Mouse (Mus musculus) ES-E14 (cell line): ENCODE data around the gene Prom2. TPM values are rescaled to one million over a fixed set of nuclear protein-coding genes. Genes with fewer than 3 reads are reported as not detected.
A peak's percentile ranks its signal among the peaks of the same experiment; 100 is the strongest.

Source experiments
- DNase-seq: peaks from one replicate; pipeline ENCODE4 v3.0.0-alpha.2; 2013; ENCODE audit warnings: low read depth, low spot score
- H3K27ac ChIP-seq: 2 replicates; pipeline ENCODE4 v1.5.1; 2012; ENCODE audit warnings: low read depth, mild to moderate bottlenecking, low read length, moderate library complexity, mixed read lengths; ENCODE audit not compliant: poor library complexity, insufficient read depth, severe bottlenecking
- H3K36me3 ChIP-seq: 2 replicates; pipeline ENCODE4 v1.6.1; 2012; ENCODE audit warnings: mild to moderate bottlenecking, low read length, moderate library complexity, mixed read lengths; ENCODE audit not compliant: control insufficient read depth, poor library complexity, insufficient read depth, severe bottlenecking
- H3K4me1 ChIP-seq, 2 experiments: fragments of 150-350 bp in 1 of 2; sonication (generic) in 1 of 2; 2 replicates each; pipeline ENCODE4 v1.6.1; 2012; ENCODE audit warnings: low read length in 2 of 2, mild to moderate bottlenecking in 1 of 2, mixed read lengths in 1 of 2; ENCODE audit not compliant: control insufficient read depth in 2 of 2, insufficient read depth in 2 of 2, poor library complexity in 1 of 2
- H3K4me3 ChIP-seq, 2 experiments: fragments of 150-350 bp in 1 of 2; sonication (generic) in 1 of 2; 2 replicates each; pipeline ENCODE4 v1.5.1; 2012; ENCODE audit warnings: low read length in 2 of 2, low read depth in 1 of 2, mild to moderate bottlenecking in 1 of 2, mixed read lengths in 1 of 2; ENCODE audit not compliant: insufficient read depth in 1 of 2, poor library complexity in 1 of 2, severe bottlenecking in 1 of 2
- H3K9ac ChIP-seq: 2 replicates; pipeline ENCODE4 v1.6.1; 2012; ENCODE audit warnings: low read depth, mild to moderate bottlenecking, low read length, mixed read lengths; ENCODE audit not compliant: poor library complexity, insufficient read depth, severe bottlenecking
- H3K9me3 ChIP-seq: fragments of 150-350 bp; sonication (generic); 2 replicates; pipeline ENCODE4 v1.6.1; 2012; ENCODE audit warnings: low read depth, mild to moderate bottlenecking, low read length; ENCODE audit not compliant: control insufficient read depth, insufficient read depth
- CHD2 ChIP-seq: IDR thresholded peaks from 2 replicates; pipeline ENCODE4 v1.6.1; 2014; ENCODE audit warnings: mild to moderate bottlenecking, low read depth, low read length, inconsistent platforms
- HCFC1 ChIP-seq: IDR thresholded peaks from 2 replicates; pipeline ENCODE4 v1.6.1; 2012; ENCODE audit warnings: low read length, inconsistent platforms, borderline replicate concordance; ENCODE audit not compliant: insufficient read depth
- MAFK ChIP-seq: IDR thresholded peaks from 2 replicates; pipeline ENCODE4 v1.6.1; 2014; ENCODE audit warnings: mild to moderate bottlenecking, low read depth, low read length, inconsistent platforms; ENCODE audit not compliant: insufficient read depth
- ZC3H11A ChIP-seq: IDR thresholded peaks from 2 replicates; pipeline ENCODE4 v1.6.1; 2012; ENCODE audit warnings: low read depth, mild to moderate bottlenecking, inconsistent platforms, low read length, borderline replicate concordance
- ZNF384 ChIP-seq: IDR thresholded peaks from 2 replicates; pipeline ENCODE4 v1.6.1; 2012; ENCODE audit warnings: low read depth, low read length, inconsistent platforms
- in situ Hi-C, 2 experiments: fragments of 600-800 bp; cut with MboI; formaldehyde crosslinking; loops; one replicate each; pipeline ENCODE4 v1.15.1; 2025; ENCODE audit warnings: low sequenced_read_pairs in 2 of 2, inconsistent platforms in 1 of 2; ENCODE audit not compliant: unreplicated experiment in 2 of 2
- total RNA-seq: library from RNA; depleted of rRNA; stranded (reverse); fragments of 300-350 nt; gene quantifications from 2 replicates; pipeline ENCODE4 v1.2.3, GENCODE M21; 2012

Prom2 gene
- total RNA-seq, 1 experiment: 0.45 TPM

DNA sequence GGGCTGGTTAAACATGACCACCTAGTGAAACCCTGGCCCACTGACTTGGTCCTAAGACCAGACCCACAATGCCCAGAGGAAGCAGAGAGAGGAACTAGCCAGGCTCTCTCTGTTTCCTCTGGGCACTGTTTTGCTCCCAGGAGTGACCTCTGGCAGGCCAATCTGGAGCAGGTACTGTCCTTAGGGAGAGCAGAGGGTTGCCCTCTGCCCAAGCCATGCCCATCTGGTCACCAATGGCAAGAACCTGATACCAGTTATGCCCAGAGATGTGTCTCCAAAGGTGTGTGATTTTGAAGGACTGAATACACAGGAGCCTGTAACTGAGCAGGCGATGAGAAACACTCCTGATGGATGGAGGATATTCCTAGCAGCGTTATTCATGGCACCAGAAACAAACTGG, 430 bp upstream of the Prom2 start:
- Histone ChIP-seq H3K4me1 (peaks cover 0 to 4% of the 10 kb centered on the region in 2 experiments; a peak in 1 of 4 replicates), H3K4me3 (peak overlapping the region in 1 of 2 experiments; percentile 63; a peak in 2 of 4 replicates), H3K9me3 (no peaks in the 10 kb centered on the region), H3K36me3 (no peaks in the 10 kb centered on the region), H3K27ac (no peak overlapping the region), H3K9ac (no peak overlapping the region)
- no peak for DNase-seq
- in situ Hi-C loops: no loop called here
- TF ChIP-seq MAFK (no peak), ZC3H11A (no peak), CHD2 (no peak), HCFC1 (no peak), ZNF384 (no peak)

DNA sequence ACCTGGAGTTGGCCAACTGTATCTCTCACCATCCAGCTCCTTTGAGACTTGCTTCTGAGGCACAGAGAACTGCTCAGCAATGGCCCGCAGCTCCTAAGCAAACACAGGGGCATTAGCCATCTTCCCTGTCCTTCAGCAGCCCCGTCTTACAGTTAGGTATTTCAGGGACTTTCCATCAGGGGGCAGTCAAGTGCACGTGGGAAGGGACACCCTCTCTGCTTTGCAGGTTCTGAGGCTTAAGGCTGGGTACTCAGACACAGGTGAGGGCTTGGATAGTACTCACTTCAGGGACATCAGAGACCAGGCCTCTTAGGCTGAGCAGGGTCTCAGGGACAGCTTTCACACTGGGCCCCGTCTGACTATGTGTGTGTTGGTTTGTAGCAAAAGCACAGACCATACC, 1.8 kb downstream of the Prom2 start:
- Histone ChIP-seq H3K27ac (no peak overlapping the region), H3K4me3 (no peak overlapping the region), H3K9ac (no peak overlapping the region), H3K9me3 (no peaks in the 10 kb centered on the region), H3K4me1 (peaks cover 0 to 4% of the 10 kb centered on the region in 2 experiments; a peak in 1 of 4 replicates), H3K36me3 (no peaks in the 10 kb centered on the region)
- TF ChIP-seq ZNF384 (no peak), CHD2 (no peak), MAFK (no peak), ZC3H11A (no peak), HCFC1 (no peak)
- DNase-seq: peak; percentile 41
- in situ Hi-C loops: no loop called here

DNA sequence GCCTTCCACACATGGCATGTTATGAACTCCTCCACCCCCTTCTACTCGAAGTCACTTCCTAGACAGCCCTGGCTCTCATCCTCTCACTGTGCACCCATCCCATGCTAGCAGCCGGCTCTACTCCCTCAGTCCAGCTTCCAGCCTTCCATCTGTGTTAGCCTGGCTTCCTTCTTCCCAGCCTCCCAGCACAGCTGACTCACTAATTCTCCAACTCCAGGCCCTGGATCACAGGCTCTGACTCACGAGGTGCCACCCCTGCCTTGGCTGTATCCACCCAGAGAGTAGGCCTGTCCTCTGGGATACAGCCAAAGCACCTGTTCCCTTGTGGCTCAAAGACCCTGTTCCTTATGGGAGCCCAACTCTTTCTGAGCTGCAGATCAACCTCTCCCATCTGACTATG, 3.7 kb downstream of the Prom2 start:
- H3K9me3 ChIP-seq: no peaks in the 10 kb centered on the region
- TF ChIP-seq HCFC1 (no peak), ZNF384 (no peak), CHD2 (no peak), MAFK (no peak), ZC3H11A (no peak)
- no peak for DNase-seq
- no peak overlapping the region for H3K27ac ChIP-seq
- no peak overlapping the region for H3K4me3 ChIP-seq
- peaks cover 0 to 4% of the 10 kb centered on the region in 2 experiments; a peak in 1 of 4 replicates for H3K4me1 ChIP-seq
- in situ Hi-C loops: no loop called here
- no peaks in the 10 kb centered on the region for H3K36me3 ChIP-seq
- H3K9ac ChIP-seq: no peak overlapping the region

DNA sequence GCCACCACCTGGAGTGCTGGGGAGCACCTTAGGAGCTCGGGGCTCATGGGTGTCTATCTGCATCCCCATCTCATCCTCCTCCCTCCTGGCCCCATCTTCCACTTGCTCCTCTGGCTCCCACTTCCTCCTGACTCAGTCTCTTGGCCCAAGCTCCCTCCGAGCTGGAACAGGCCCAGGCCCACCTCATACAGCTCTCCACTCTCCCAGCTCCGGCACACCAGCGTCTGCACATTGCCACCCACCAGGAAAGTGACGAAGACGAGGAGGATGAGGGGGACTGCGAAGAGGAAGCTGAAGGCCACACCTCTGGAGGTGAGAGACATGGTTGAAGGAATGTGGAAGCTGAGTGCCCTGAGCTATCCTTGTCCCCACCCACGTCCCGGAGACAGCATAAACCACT, 5.9 kb downstream of the Prom2 start:
- peaks cover 0 to 6% of the 10 kb centered on the region in 2 experiments; a peak in 1 of 4 replicates for H3K4me1 ChIP-seq
- no peak for DNase-seq
- H3K4me3 ChIP-seq: no peak overlapping the region
- no peak overlapping the region for H3K27ac ChIP-seq
- TF ChIP-seq MAFK: no peak
- no peak for TF ChIP-seq CHD2
- no peak for TF ChIP-seq ZC3H11A
- no peak for TF ChIP-seq HCFC1
- no peak for TF ChIP-seq ZNF384
- in situ Hi-C loops: no loop called here
- H3K9ac ChIP-seq: no peak overlapping the region
- no peaks in the 10 kb centered on the region for H3K36me3 ChIP-seq
- no peaks in the 10 kb centered on the region for H3K9me3 ChIP-seq

DNA sequence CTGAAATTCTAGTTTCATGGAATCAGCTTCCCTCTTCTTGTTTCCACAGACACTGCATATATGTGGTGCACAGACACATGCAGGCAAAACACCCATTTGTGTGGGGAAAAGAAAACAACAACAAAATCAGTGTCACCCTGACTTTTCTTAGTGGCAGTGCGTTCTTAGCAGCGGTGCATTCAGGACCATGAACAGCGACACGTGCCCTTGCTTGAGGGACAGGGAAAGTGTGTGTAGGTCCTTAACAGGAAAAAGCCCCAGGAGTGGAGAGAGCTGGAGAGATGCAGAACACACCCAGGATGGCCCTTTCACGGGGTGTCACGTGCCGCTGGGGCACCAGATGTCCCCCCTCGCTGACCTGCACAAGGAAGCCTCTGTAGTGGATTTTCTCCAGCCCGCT, 8.9 kb downstream of the Prom2 start:
- no peaks in the 10 kb centered on the region for H3K36me3 ChIP-seq

More for the DNA sequence above, 8.9 kb downstream of the Prom2 start:
- Histone ChIP-seq H3K9me3 (no peaks in the 10 kb centered on the region), H3K4me3 (no peak overlapping the region), H3K27ac (no peak overlapping the region), H3K9ac (no peak overlapping the region), H3K4me1 (peaks cover 0 to 8% of the 10 kb centered on the region in 2 experiments; a peak in 1 of 4 replicates)
- DNase-seq: peak; percentile 63
- in situ Hi-C loops: no loop called here
- no peak for TF ChIP-seq CHD2
- no peak for TF ChIP-seq ZC3H11A
- no peak for TF ChIP-seq HCFC1
- no peak for TF ChIP-seq ZNF384
- no peak for TF ChIP-seq MAFK
